Comparison of ENCODE assay signal across 8 mouse cellular contexts in the genomic region with DNA sequence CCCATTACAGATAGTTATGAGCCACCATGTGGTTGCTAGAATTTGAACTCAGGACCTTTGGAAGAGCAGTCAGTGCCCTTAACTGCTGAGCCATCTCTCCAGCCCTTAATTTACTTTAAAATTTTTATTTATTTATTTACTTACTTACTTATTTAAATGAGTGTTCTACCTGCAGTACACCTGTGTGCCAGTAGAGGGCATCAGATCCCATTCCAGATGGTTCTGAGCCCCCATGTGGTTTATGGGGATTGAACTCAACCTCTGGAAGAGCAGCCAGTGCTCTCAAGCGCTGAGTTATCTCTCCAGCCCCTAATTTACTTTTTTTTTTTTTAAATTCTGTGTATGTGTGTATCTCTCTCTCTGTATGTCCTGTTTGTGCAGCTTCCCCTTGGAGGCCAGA. TPM values are rescaled to one million over a fixed set of nuclear protein-coding genes. Genes with fewer than 3 reads are reported as not detected.
DNase-seq lines count a peak whose midpoint lies in the region; ATAC-seq and TF ChIP-seq lines count a peak whose summit lies in the region.

No protein-coding gene starts in this region.

- peak; percentile 67 for TF ChIP-seq CTCF in heart, postnatal 0 days (IDR thresholded peaks at IDR 0.05; ENCODE audit: low read depth)

- H3K27me3 ChIP-seq in forebrain, embryonic 11.5 days (ENCODE audit: control insufficient read depth, insufficient read depth, low read length): no peaks in the 10 kb centered on the region
- no peaks in the 10 kb centered on the region for H3K27me3 ChIP-seq in forebrain, embryonic 12.5 days
- no peaks in the 10 kb centered on the region for H3K27me3 ChIP-seq in heart, postnatal 0 days (ENCODE audit: control insufficient read depth, insufficient read depth, low read length)
- H3K27me3 ChIP-seq in liver, embryonic 13.5 days: no peaks in the 10 kb centered on the region

- ATAC-seq in forebrain, embryonic 11.5 days (replicated peaks; ENCODE audit: low FRiP score): no peak
- no peak for ATAC-seq in forebrain, embryonic 12.5 days (ENCODE audit: low FRiP score)
- ATAC-seq in heart, postnatal 0 days (ENCODE audit: insufficient read depth, low read depth): no peak
- no peak for ATAC-seq in liver, embryonic 13.5 days (ENCODE audit: low read depth)

- H3K4me1 ChIP-seq in forebrain, embryonic 11.5 days (replicated peaks; ENCODE audit: control insufficient read depth, insufficient read depth, low read length): no peaks in the 10 kb centered on the region
- H3K4me1 ChIP-seq in forebrain, embryonic 12.5 days: peaks cover 3% of the 10 kb centered on the region; the same call in 1 of the 2 replicates
- H3K4me1 ChIP-seq in heart, postnatal 0 days (ENCODE audit: control insufficient read depth, insufficient read depth): 0 out of 2 replicates have a peak, but pooled peaks cover 3% of the 10 kb centered on the region
- H3K4me1 ChIP-seq in liver, embryonic 13.5 days (replicated peaks): peaks cover under 1% of the 10 kb centered on the region; the same call in 1 of the 2 replicates

- TF ChIP-seq EP300 in heart, postnatal 0 days (IDR thresholded peaks at IDR 0.05; ENCODE audit: low read depth): no peak

- no peak overlapping the region for H3K4me3 ChIP-seq in forebrain, embryonic 11.5 days (ENCODE audit: low read depth, low read length)
- no peak overlapping the region for H3K4me3 ChIP-seq in forebrain, embryonic 12.5 days (replicated peaks)
- H3K4me3 ChIP-seq in heart, postnatal 0 days (ENCODE audit: low read depth, low read length): no peak overlapping the region
- no peak overlapping the region for H3K4me3 ChIP-seq in liver, embryonic 13.5 days (replicated peaks)

- no peaks in the 10 kb centered on the region for H3K36me3 ChIP-seq in forebrain, embryonic 11.5 days (ENCODE audit: control insufficient read depth, insufficient read depth, low read length)
- no peaks in the 10 kb centered on the region for H3K36me3 ChIP-seq in forebrain, embryonic 12.5 days (replicated peaks)
- no peaks in the 10 kb centered on the region for H3K36me3 ChIP-seq in heart, postnatal 0 days (replicated peaks; ENCODE audit: control insufficient read depth, insufficient read depth, low read length)
- no peaks in the 10 kb centered on the region for H3K36me3 ChIP-seq in liver, embryonic 13.5 days

- peaks cover 2% of the 10 kb centered on the region; the same call in 1 of the 2 replicates for H3K9me3 ChIP-seq in forebrain, embryonic 11.5 days (ENCODE audit: control insufficient read depth, low read length)
- H3K9me3 ChIP-seq in forebrain, embryonic 12.5 days: 0 out of 2 replicates have a peak, but pooled peaks cover 6% of the 10 kb centered on the region
- no peaks in the 10 kb centered on the region for H3K9me3 ChIP-seq in heart, postnatal 0 days (replicated peaks; ENCODE audit: control insufficient read depth, low read length)
- no peaks in the 10 kb centered on the region for H3K9me3 ChIP-seq in liver, embryonic 13.5 days (replicated peaks)

- no peak overlapping the region for H3K4me2 ChIP-seq in forebrain, embryonic 11.5 days (ENCODE audit: low read depth, low read length, severe bottlenecking)
- H3K4me2 ChIP-seq in forebrain, embryonic 12.5 days: no peak overlapping the region
- no peak overlapping the region for H3K4me2 ChIP-seq in heart, postnatal 0 days (ENCODE audit: low read depth, low read length)
- H3K4me2 ChIP-seq in liver, embryonic 13.5 days: no peak overlapping the region

- peak; percentile 72 for DNase-seq in forebrain, embryonic 11.5 days (ENCODE audit: low spot score)
- peak; percentile 52 for DNase-seq in ovary, postnatal 36 days (ENCODE audit: low spot score)
- no peak for DNase-seq in ovary, adult 18-20 months (ENCODE audit: low spot score)
- DNase-seq in cerebellum, adult 9-10 months: peak; percentile 86
- DNase-seq in heart, postnatal 0 days (ENCODE audit: low spot score): peak; percentile 43
- peak; percentile 49 for DNase-seq in liver, embryonic 13.5 days
- DNase-seq in spleen, adult 12 weeks (ENCODE audit: low spot score): peak; percentile 58

- 40% methylated on average over 1 of the region's 1 CpGs for WGBS in forebrain, embryonic 11.5 days
- 31% methylated on average over 1 of the region's 1 CpGs for WGBS in forebrain, embryonic 12.5 days
- 32% methylated on average over 1 of the region's 1 CpGs for WGBS in heart, postnatal 0 days
- 5% methylated on average over 1 of the region's 1 CpGs for WGBS in liver, embryonic 13.5 days (ENCODE audit: insufficient replicate concordance)

- H3K9ac ChIP-seq in forebrain, embryonic 11.5 days (ENCODE audit: low read length): no peak overlapping the region
- no peak overlapping the region for H3K9ac ChIP-seq in forebrain, embryonic 12.5 days
- H3K9ac ChIP-seq in heart, postnatal 0 days (replicated peaks; ENCODE audit: low read depth, low read length): no peak overlapping the region
- H3K9ac ChIP-seq in liver, embryonic 13.5 days: no peak overlapping the region

- H3K27ac ChIP-seq in forebrain, embryonic 11.5 days (ENCODE audit: low read depth, low read length): no peak overlapping the region
- H3K27ac ChIP-seq in forebrain, embryonic 12.5 days: no peak overlapping the region
- H3K27ac ChIP-seq in heart, postnatal 0 days (ENCODE audit: low read depth): no peak overlapping the region
- no peak overlapping the region for H3K27ac ChIP-seq in liver, embryonic 13.5 days

RNA-seq across cellular contexts. Expression of a gene that starts 16.7 kb away (rescaled TPM):
- 42.3 and 52.1 TPM in 2 replicates for polyA plus RNA-seq in forebrain, embryonic 11.5 days (2014; fragmentation: Nextera tagmentation; extraction: Ambion mirVana)
- polyA plus RNA-seq in forebrain, embryonic 12.5 days (2016; fragmentation: Nextera tagmentation; extraction: Ambion mirVana): 35.1 and 40.2 TPM in 2 replicates
- total RNA-seq in heart, postnatal 0 days (2014; rRNA removed; ENCODE audit: low replicate concordance): 17.3 and 19.6 TPM in 2 replicates
- 10.8 and 12.2 TPM in 2 replicates for polyA plus RNA-seq in heart, postnatal 0 days (2015; fragmentation: Nextera tagmentation; extraction: Ambion mirVana)
- 13.2 and 14.5 TPM in 2 replicates for polyA plus RNA-seq in liver, embryonic 13.5 days (2015; fragmentation: Nextera tagmentation; extraction: Ambion mirVana)

RNA-seq across cellular contexts. Expression of a gene that starts 38.4 kb away (rescaled TPM):
- polyA plus RNA-seq in forebrain, embryonic 11.5 days (2014; fragmentation: Nextera tagmentation; extraction: Ambion mirVana): 4.7 and 5.2 TPM in 2 replicates
- 2.9 and 3.2 TPM in 2 replicates for polyA plus RNA-seq in forebrain, embryonic 12.5 days (2016; fragmentation: Nextera tagmentation; extraction: Ambion mirVana)
- 28.0 and 30.5 TPM in 2 replicates for total RNA-seq in heart, postnatal 0 days (2014; rRNA removed; ENCODE audit: low replicate concordance)
- 1.8 and 1.9 TPM in 2 replicates for polyA plus RNA-seq in heart, postnatal 0 days (2015; fragmentation: Nextera tagmentation; extraction: Ambion mirVana)
- polyA plus RNA-seq in liver, embryonic 13.5 days (2015; fragmentation: Nextera tagmentation; extraction: Ambion mirVana): 1.9 and 2.0 TPM in 2 replicates

RNA-seq across cellular contexts. Expression of a gene that starts 42.4 kb away (rescaled TPM):
- 43.2 and 44.6 TPM in 2 replicates for polyA plus RNA-seq in forebrain, embryonic 11.5 days (2014; fragmentation: Nextera tagmentation; extraction: Ambion mirVana)
- polyA plus RNA-seq in forebrain, embryonic 12.5 days (2016; fragmentation: Nextera tagmentation; extraction: Ambion mirVana): 58.0 and 60.6 TPM in 2 replicates
- 25.6 and 27.9 TPM in 2 replicates for total RNA-seq in heart, postnatal 0 days (2014; rRNA removed; ENCODE audit: low replicate concordance)
- 15.5 and 16.2 TPM in 2 replicates for polyA plus RNA-seq in heart, postnatal 0 days (2015; fragmentation: Nextera tagmentation; extraction: Ambion mirVana)
- 6.5 and 8.9 TPM in 2 replicates for polyA plus RNA-seq in liver, embryonic 13.5 days (2015; fragmentation: Nextera tagmentation; extraction: Ambion mirVana)
